Mouse (Mus musculus) embryonic facial prominence, embryonic 13.5 days (tissue): ENCODE data around the gene Slc25a13. TPM values are rescaled to one million over a fixed set of nuclear protein-coding genes. Genes with fewer than 3 reads are reported as not detected.
"Not testable (repeated sequence)": the region's sequence is repeated elsewhere in the genome, so short reads cannot be mapped to it uniquely, and the experiment has no call there.

Experiments used
- ATAC-seq: fragments of 200-750 bp; cut with Nextera tagmentation; 2 replicates; pipeline ENCODE4 v1.8.0; 2017; ENCODE audit warnings: low read depth; ENCODE audit not compliant: insufficient number of reproducible peaks, insufficient read depth, low FRiP score, low TSS enrichment
- H3K27ac ChIP-seq: fragments of 300-500 bp; sonication (generic); 2 replicates; pipeline ENCODE4 v1.5.1; 2015; ENCODE audit warnings: moderate library complexity, mild to moderate bottlenecking, inconsistent platforms
- H3K27me3 ChIP-seq: fragments of 300-500 bp; sonication (generic); 2 replicates; pipeline ENCODE4 v1.6.1; 2015; ENCODE audit warnings: mild to moderate bottlenecking, inconsistent platforms
- H3K36me3 ChIP-seq: fragments of 300-500 bp; sonication (generic); 2 replicates; pipeline ENCODE4 v1.6.1; 2015; ENCODE audit warnings: mild to moderate bottlenecking, inconsistent platforms
- H3K4me1 ChIP-seq: fragments of 300-500 bp; sonication (generic); 2 replicates; pipeline ENCODE4 v1.6.1; 2015; ENCODE audit warnings: inconsistent platforms
- H3K4me2 ChIP-seq: fragments of 300-500 bp; sonication (generic); 2 replicates; pipeline ENCODE4 v1.6.1; 2015; ENCODE audit warnings: moderate library complexity, mild to moderate bottlenecking, inconsistent platforms
- H3K4me3 ChIP-seq: fragments of 300-500 bp; sonication (generic); 2 replicates; pipeline ENCODE4 v1.5.1; 2015; ENCODE audit warnings: mild to moderate bottlenecking, inconsistent platforms
- H3K9ac ChIP-seq: fragments of 300-500 bp; sonication (generic); 2 replicates; pipeline ENCODE4 v1.6.1; 2015; ENCODE audit warnings: mild to moderate bottlenecking, inconsistent platforms
- H3K9me3 ChIP-seq: fragments of 300-500 bp; sonication (generic); 2 replicates; pipeline ENCODE4 v1.6.1; 2016; ENCODE audit warnings: inconsistent platforms
- WGBS: fragments of 180-500 bp; shearing (Covaris S2); methylation state at CpG from one replicate; pipeline ENCODE4 v1.1.7; 2015; ENCODE audit warnings: mixed read lengths; 5-methylcytosine and 5-hydroxymethylcytosine counted together
- polyA plus RNA-seq: library from polyadenylated mRNA; unstranded; fragments of >200 nt; fragmentation: Nextera tagmentation; extraction: Ambion mirVana; gene quantifications from 2 replicates; pipeline ENCODE4 v1.2.1, GENCODE M21; 2015

Slc25a13 gene
- polyA plus RNA-seq, 1 experiment from 2014 or later, result 20.2 TPM

- no peak overlapping the region for H3K4me3 ChIP-seq
- WGBS, result 84% methylated on average over 5 of the region's 5 CpGs
- no peaks in the 10 kb centered on the region for H3K27me3 ChIP-seq
- H3K9ac ChIP-seq, result no peak overlapping the region
- 0 out of 2 replicates have a peak, but pooled peaks cover 5% of the 10 kb centered on the region for H3K36me3 ChIP-seq
- no peak for ATAC-seq
- H3K4me2 ChIP-seq, result no peak overlapping the region
- no peaks in the 10 kb centered on the region for H3K9me3 ChIP-seq
- no peaks in the 10 kb centered on the region for H3K4me1 ChIP-seq
- no peak overlapping the region for H3K27ac ChIP-seq
Observed at GRCm38 (mm10) chr6:6201977-6202376, 15.0 kb downstream of the Slc25a13 start.

DNA sequence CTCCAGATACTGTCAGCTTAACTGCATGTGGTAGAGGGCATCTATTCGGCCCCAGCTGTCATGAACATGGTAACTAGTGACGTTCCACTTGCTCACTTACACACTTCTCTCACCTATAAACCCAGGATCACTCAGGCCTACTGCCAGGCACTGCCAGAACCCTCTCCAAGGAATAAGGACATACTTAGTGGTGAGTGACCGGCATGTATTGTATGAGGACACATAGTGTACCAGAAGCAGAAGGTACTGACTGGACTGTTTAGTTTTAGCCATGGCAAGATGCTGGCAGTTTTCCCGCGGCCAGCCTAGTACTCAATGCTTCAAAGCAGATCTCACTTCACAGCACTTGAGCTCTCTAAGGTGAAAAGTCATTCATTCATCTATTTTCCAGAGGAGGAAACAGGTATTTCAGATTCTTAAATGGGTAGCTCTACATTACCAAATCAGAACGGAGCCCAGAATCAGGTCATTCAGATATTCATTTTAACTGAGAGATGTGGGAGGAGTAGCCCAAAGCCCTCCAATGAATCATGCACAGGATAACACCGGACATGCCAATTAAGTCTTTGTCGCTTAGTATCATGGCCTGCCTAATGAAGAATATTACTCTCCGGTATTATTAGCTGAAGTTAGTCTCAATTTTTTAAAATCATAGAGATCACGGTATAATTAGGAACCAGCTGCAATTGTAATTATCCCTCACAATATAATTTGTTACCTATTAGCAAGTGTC, 17.7 kb downstream of the Slc25a13 start:
- H3K27me3 ChIP-seq, result no peaks in the 10 kb centered on the region
- no peak overlapping the region for H3K4me2 ChIP-seq
- H3K4me3 ChIP-seq, result no peak overlapping the region
- 91% methylated on average over 10 of the region's 10 CpGs for WGBS
- no peaks in the 10 kb centered on the region for H3K9me3 ChIP-seq
- no peak overlapping the region for H3K9ac ChIP-seq
- H3K36me3 ChIP-seq, result 0 out of 2 replicates have a peak, but pooled peaks cover 5% of the 10 kb centered on the region
- H3K27ac ChIP-seq, result no peak overlapping the region
- no peaks in the 10 kb centered on the region for H3K4me1 ChIP-seq
- no peak for ATAC-seq

GRCm38 (mm10) chr6:6198056-6198455, 18.9 kb downstream of the Slc25a13 start:
- H3K27me3 ChIP-seq, H3K27ac ChIP-seq, H3K9me3 ChIP-seq, H3K4me1 ChIP-seq, ATAC-seq, H3K36me3 ChIP-seq, H3K4me2 ChIP-seq, H3K4me3 ChIP-seq, H3K9ac ChIP-seq: not testable (repeated sequence)
- 93% methylated on average over 3 of the region's 3 CpGs for WGBS

DNA sequence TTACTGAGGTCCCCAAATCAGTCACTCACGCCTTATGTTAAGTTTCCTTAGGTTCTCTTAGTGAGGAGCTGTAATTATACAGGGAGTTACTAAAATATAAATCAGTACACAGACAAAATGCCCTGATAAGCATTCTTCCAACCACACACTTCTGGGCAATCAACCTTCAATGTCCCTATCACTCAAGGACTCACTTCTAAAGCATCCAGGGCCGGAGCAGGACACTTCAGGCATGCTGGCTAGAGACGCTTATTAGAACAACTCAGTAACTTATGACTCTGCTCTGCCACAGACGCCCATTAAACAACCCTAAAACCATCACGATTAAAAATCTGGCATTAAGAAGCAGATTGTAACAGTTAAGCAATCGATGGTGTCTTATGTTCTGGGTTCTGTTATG, 19.6 kb downstream of the Slc25a13 start:
- 78% methylated on average over 6 of the region's 6 CpGs for WGBS
- Histone ChIP-seq H3K27me3 (no peaks in the 10 kb centered on the region), H3K9ac (no peak overlapping the region), H3K9me3 (no peaks in the 10 kb centered on the region), H3K4me1 (no peaks in the 10 kb centered on the region), H3K4me3 (no peak overlapping the region), H3K27ac (no peak overlapping the region), H3K36me3 (0 out of 2 replicates have a peak, but pooled peaks cover 5% of the 10 kb centered on the region), H3K4me2 (no peak overlapping the region)
- no peak for ATAC-seq

- no peak for ATAC-seq
Observed at GRCm38 (mm10) chr6:6196527-6196926, 20.4 kb downstream of the Slc25a13 start.

DNA sequence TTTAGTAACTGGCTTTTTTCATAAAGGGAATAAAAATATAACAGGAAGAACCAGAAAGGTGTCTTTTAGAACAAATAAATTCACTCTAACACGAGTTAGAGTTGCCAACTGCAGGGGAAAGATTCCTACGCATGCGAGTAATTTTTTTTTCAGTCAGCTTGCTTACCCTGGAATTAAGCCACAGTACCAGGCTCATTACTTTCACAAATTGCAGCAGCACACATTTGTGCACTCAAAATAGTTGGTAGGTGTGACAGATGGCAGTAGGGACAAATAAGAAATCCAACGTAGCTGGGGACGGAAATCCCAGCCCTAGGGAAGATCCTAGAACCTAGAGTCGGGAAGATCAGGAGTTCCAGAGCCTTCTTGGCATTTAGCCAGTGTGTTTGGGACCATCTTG, 22.1 kb downstream of the Slc25a13 start:
- no peak for ATAC-seq
- Histone ChIP-seq H3K4me3 (no peak overlapping the region), H3K9ac (no peak overlapping the region), H3K36me3 (no peaks in the 10 kb centered on the region), H3K4me1 (0 out of 2 replicates have a peak, but pooled peaks cover 4% of the 10 kb centered on the region), H3K9me3 (no peaks in the 10 kb centered on the region), H3K4me2 (no peak overlapping the region), H3K27me3 (no peaks in the 10 kb centered on the region), H3K27ac (no peak overlapping the region)
- 86% methylated on average over 6 of the region's 6 CpGs for WGBS

More at GRCm38 (mm10) chr6:6196527-6196926, 20.4 kb downstream of the Slc25a13 start:
- 80% methylated on average over 4 of the region's 4 CpGs for WGBS
- Histone ChIP-seq H3K9me3 (no peaks in the 10 kb centered on the region), H3K4me2 (no peak overlapping the region), H3K4me3 (no peak overlapping the region), H3K4me1 (0 out of 2 replicates have a peak, but pooled peaks cover 4% of the 10 kb centered on the region), H3K9ac (no peak overlapping the region), H3K27me3 (no peaks in the 10 kb centered on the region), H3K36me3 (0 out of 2 replicates have a peak, but pooled peaks cover 5% of the 10 kb centered on the region), H3K27ac (no peak overlapping the region)

DNA sequence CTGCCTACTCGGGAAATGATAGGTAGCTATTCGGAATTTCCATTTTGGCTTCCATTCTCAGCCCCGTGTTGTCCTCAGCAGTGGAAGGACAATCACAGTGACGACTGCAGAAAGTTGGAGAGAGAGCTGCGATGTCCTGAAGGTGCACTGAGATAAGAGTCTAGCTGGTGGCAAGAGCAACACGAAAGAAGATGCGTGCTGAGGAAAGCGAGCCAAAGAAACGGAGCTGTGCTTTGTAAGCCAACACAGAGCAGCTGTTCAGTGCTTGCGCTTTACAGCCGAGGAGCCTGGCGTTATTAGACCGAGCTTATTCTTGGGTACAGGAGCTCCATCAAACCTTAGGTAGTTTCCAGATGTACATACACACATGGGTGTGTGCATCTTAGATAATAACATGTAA, 23.1 kb downstream of the Slc25a13 start:
- Histone ChIP-seq H3K9me3 (no peaks in the 10 kb centered on the region), H3K4me1 (0 out of 2 replicates have a peak, but pooled peaks cover 4% of the 10 kb centered on the region), H3K27ac (no peak overlapping the region), H3K9ac (no peak overlapping the region), H3K36me3 (no peaks in the 10 kb centered on the region), H3K4me2 (no peak overlapping the region), H3K4me3 (no peak overlapping the region), H3K27me3 (no peaks in the 10 kb centered on the region)
- 91% methylated on average over 13 of the region's 13 CpGs for WGBS
- ATAC-seq, result no peak

DNA sequence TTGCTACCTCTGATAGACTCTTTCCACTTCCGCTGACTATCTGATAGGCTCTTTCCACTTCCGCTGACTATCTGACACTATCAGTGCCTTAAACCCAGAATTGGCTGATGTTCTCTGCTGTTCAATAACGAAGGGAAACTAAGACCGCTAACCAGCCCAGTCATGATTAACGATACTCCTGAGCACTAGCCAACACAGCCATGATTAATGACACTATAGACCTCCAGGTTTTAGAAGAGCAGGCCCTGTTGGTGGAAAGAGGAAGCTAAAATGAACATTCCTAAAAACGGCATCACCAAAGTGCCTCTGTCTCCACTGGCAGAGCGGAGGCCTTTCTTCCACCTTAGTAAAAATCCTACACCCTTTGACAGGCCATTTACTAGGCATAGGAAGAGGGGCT, 24.6 kb downstream of the Slc25a13 start:
- WGBS, result 88% methylated on average over 7 of the region's 7 CpGs
- H3K27ac ChIP-seq, result no peak overlapping the region
- no peak for ATAC-seq

DNA sequence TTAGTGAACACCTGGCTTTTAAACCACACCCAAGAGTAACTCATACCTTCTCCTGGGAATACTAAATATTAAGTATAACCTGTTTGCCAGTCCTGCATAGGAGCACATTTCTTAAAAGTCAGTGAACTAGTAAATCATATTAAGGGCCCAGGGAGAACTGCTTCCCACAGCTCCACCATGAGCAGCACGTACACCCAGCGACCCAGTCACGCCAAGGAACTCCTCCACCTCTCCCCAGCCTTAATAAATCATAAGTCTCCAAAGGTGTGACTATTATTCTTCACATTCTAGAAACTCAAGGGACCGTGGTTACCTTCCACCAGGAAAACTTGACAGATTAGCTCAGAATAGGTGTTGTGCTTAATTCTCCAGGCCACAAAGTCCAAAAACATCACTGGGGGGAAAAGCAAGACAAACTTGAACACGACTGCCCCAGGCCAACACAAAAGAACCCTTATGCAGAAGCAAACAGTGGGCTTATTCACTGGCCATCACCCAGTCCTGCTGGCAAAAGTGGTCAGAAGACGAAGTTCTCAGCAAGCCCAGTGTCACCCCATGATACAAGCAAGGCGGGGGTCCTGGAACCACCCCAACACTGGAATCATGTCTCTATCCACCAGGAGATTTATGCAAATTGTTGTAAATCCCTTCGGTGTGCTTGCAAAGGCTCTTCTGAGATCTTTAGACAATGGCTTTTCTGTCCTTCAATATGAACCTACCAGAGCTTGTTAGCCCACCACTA, 25.2 kb downstream of the Slc25a13 start:
- Histone ChIP-seq H3K4me3 (no peak overlapping the region), H3K9me3 (no peaks in the 10 kb centered on the region), H3K4me1 (0 out of 2 replicates have a peak, but pooled peaks cover 4% of the 10 kb centered on the region), H3K27me3 (no peaks in the 10 kb centered on the region), H3K4me2 (no peak overlapping the region), H3K9ac (no peak overlapping the region), H3K27ac (no peak overlapping the region), H3K36me3 (no peaks in the 10 kb centered on the region)
- WGBS, result 71% methylated on average over 8 of the region's 8 CpGs
- no peak for ATAC-seq

More for the DNA sequence above, 24.6 kb downstream of the Slc25a13 start:
- Histone ChIP-seq H3K9me3 (no peaks in the 10 kb centered on the region), H3K4me2 (no peak overlapping the region), H3K4me3 (no peak overlapping the region), H3K4me1 (0 out of 2 replicates have a peak, but pooled peaks cover 4% of the 10 kb centered on the region), H3K36me3 (no peaks in the 10 kb centered on the region), H3K27me3 (no peaks in the 10 kb centered on the region), H3K9ac (no peak overlapping the region)

DNA sequence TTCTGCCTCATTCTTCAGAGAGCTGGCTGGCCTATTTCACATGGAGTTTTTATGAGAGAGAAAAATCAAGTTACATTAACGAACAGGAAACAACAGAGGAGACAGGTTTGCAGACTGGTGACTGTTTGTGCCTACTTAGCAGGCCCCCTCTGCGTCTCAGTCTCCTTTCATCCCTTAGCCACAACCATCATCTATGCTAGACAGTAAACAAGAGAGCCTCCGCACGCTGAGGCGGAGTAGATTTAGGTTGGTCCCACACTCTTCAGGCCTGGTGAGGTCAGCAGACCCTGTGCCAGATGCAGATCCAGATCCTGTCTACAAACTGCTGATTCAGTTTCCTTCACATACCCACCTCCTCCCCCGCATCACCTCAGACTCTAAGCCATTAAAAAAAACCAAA, 28.0 kb downstream of the Slc25a13 start:
- Histone ChIP-seq H3K36me3 (no peaks in the 10 kb centered on the region), H3K27me3 (no peaks in the 10 kb centered on the region), H3K4me2 (no peak overlapping the region), H3K9ac (no peak overlapping the region), H3K27ac (no peak overlapping the region), H3K9me3 (no peaks in the 10 kb centered on the region), H3K4me3 (no peak overlapping the region), H3K4me1 (0 out of 2 replicates have a peak, but pooled peaks cover 4% of the 10 kb centered on the region)
- WGBS, result 71% methylated on average over 6 of the region's 6 CpGs
- no peak for ATAC-seq

DNA sequence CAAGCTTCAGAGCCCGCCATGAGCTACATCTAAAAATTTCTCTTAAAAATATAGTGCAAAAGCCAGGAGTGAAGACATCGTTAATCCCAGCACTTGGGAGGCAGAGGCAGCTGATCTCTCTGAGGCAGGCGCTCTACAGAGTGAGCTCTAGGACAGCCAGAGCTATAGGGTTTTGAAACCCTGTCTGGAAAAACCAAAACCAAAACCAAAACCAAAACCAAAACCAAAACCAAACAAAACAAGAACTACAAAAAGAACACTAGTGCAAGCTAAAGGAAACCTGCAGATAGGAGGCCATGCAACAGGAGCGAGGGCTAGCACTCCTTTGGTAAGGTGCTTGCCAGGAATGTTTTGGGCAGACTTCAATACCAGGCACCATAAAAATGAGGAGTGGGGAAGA, 30.5 kb downstream of the Slc25a13 start:
- Histone ChIP-seq H3K9ac (no peak overlapping the region), H3K4me1 (0 out of 2 replicates have a peak, but pooled peaks cover 5% of the 10 kb centered on the region), H3K27me3 (no peaks in the 10 kb centered on the region), H3K9me3 (no peaks in the 10 kb centered on the region), H3K27ac (no peak overlapping the region), H3K4me2 (no peak overlapping the region), H3K36me3 (0 out of 2 replicates have a peak, but pooled peaks cover 4% of the 10 kb centered on the region), H3K4me3 (no peak overlapping the region)
- 86% methylated on average over 4 of the region's 4 CpGs for whole genome bisulfite sequencing
- no peak for ATAC-seq

GRCm38 (mm10) chr6:6185735-6186068, 31.3 kb downstream of the Slc25a13 start:
- Histone ChIP-seq H3K4me1 (0 out of 2 replicates have a peak, but pooled peaks cover 6% of the 10 kb centered on the region), H3K27me3 (no peaks in the 10 kb centered on the region), H3K4me3 (no peak overlapping the region), H3K27ac (no peak overlapping the region), H3K9me3 (no peaks in the 10 kb centered on the region), H3K36me3 (0 out of 2 replicates have a peak, but pooled peaks cover 4% of the 10 kb centered on the region), H3K9ac (no peak overlapping the region), H3K4me2 (no peak overlapping the region)
- 87% methylated on average over 3 of the region's 3 CpGs for WGBS
- no peak for ATAC-seq
